Mouse (Mus musculus) spleen, postnatal 14 days (tissue): ENCODE results near the gene Pla2g1b.
"Not testable (repeated sequence)": the region's sequence is repeated elsewhere in the genome, so short reads cannot be mapped to it uniquely, and the experiment has no call there.

Experiments
- DNase-seq, 2 experiments: peaks; one replicate each; pipeline ENCODE4 v3.0.0; 2021 to 2022; ENCODE audit warnings: low spot score in 2 of 2

Pla2g1b gene

DNA sequence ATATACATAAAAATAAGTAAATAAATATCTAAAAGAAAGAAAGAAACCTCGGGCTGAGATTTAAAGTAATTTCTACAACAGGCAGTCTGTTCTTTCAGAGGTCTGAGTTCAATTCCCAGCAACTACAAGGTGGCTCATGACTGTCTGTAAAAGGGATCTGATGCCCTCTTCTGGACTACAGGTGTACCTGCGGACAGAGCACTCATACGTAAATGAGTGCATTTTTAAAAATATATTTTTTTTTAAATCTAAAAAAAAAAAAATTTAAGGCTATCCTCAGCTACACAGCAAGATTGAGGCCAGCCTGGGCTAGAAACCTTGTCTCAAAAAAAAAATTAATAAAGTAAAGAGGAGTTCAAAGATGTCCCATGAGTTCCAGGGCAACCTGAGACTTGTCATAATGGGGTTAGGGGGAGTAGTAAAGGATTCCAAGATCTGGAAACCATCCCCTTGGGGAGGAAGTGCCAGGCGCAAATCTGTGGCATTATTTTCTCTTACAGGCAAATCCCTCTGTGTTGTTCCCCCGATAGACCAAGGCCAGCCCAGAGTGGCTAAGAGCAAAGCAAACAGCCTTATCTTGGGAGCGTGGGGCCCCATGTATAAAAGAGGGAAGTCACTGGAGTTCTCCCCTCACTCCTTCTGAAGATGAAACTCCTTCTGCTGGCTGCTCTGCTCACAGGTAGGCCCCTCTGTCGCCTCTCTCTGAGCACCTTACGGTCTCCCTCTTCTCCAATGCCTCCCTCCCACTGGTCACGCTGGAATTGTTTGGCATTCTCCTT lies at the start of gene Pla2g1b:
Gene Pla2g1b (plus strand): TSS at position 621 of the 779 bp plus-strand sequence.
- no peak for DNase-seq

DNA sequence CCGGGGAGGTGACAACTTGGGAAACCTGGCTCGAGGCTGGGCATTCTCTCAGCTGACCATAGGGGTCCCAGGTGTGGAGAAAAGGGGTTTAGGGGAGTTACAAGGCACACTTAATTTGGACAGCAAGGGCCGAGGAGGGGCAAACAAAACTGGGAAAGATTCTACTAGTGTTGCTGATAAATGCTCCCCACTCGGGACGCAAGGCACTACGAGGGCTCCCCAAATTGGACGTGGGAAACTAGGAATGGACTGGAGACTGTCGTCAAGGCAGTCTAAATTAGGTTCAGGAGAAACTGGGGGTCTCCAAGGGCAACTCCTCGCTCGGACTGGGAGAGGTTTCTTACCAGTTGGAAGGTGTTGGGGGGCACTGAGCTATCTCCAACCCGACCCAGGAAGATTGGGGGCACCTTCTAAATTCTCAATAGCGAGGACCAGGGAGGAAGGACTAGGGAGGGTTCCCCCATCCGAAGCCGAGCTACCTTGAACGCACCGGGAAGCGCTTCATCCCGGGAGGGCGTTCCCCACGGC lies 37.2 kb upstream of the Pla2g1b start:
- DNase-seq, result no peak

DNA sequence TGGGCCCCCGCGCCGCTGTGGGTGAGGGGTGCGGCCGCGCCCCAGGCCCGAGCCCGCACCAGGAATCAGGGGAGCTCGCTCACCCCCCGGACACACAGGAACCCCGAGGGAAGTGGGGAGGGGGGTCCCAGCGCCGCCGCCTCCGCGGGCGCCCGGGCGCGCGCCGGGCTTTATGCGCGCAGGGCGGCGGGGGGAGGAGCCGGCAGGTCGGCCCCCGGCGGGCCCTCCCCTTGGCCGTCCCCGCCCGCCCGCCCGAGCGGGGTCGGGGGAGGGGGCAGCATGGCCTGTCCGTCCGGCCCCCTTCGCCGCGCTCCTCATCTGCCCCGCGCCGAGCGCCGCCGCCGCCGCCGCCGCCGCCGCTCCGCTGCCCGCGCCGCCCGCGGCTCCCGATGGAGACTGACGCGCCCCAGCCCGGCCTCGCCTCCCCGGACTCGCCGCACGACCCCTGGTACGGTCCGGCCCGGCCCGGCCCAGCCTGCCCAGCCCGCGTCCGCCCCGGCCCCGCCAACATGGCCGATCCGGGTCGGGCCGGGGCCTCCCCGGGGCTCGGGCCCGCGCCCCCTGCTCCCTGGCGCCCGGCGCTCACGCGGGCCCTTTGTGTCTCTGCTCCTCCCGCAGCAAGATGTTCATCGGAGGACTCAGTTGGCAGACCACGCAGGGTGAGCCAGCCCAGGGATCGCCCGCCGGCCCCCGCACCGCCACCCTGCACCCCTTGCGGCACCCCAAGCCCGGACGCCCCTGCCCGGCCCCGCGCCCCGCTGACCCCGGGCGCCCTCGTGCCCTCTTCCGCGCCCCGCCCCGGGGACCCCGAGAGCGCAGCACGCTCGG lies 36.5 kb upstream of the Pla2g1b start, which contains the start of gene Msi1:
Gene Msi1 (plus strand): TSS at position 241 of the 828 bp plus-strand sequence.
- no peak for DNase-seq

DNA sequence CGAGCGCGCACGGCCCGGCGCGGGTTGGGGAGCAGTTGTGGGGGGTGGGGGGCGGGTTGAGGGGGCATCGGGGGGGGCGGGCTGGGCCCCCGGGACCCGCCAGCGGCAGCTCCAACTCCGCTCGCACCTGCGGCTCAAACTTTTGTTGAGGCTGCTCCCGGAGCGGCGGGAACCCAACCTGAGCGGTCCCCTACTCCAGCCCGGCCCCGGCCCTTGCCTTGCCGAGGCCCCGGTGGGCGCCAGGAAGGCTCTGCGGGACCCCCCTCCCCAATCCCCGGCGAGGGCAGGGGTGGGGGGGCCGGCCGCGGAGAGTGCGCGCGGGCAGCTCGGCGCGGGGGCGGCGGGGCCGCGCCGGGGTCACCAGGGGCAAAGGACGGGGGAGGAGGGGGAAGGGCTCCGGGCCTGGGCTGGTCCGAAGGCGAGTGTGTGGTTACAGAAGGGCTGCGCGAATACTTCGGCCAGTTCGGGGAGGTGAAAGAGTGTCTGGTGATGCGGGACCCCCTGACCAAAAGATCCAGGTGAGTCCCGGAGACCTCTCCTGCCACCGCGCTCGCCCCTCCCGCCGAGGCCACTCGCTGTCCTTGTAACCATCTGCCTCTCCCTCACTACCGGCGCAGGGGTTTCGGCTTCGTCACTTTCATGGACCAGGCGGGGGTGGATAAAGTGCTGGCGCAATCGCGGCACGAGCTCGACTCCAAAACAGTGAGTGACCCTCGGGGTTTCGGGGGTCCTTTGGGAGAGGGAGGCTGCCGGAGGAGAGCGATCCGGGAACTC lies 35.7 kb upstream of the Pla2g1b start:
- no peak for DNase-seq

DNA sequence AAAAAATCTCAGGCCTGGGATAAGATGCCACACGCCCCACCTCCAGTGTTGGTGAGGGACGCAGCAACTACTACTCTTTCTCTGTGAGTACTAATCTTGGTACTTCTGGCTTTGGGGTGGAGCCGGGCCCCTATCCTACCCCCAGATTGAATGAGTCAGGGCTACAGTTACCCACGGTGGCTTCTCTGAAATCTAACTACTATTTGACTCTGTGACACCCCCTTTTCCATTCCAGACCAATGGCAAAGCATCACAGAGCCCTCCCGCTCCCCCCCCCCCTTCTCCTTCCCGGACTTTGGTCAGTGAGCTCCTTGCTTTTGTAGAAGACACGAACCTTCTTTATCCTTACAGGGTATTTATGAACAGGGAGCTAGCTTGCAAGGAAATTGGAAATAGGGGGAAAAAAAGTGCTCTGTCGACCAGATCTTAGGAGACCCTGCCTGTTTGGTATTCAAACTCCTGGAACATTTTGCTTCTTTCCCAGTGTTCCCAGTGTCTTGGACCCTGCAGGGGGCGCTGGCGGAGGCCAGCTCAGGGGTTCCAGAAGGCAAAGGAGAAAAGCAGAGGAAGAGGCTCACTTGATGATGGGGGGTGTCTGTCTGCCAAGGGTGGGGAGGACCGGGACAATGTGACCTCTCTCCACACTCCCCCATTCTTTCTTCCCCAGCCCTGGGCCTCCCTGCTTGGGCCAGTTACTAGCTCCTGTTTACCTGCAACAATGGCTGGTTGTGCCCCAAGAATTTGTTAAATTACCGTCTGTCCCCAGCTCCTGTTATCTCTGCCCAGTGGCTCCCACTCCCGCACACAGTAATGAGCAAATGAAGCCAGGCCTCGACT lies 34.8 kb upstream of the Pla2g1b start:
- no peak for DNase-seq

DNA sequence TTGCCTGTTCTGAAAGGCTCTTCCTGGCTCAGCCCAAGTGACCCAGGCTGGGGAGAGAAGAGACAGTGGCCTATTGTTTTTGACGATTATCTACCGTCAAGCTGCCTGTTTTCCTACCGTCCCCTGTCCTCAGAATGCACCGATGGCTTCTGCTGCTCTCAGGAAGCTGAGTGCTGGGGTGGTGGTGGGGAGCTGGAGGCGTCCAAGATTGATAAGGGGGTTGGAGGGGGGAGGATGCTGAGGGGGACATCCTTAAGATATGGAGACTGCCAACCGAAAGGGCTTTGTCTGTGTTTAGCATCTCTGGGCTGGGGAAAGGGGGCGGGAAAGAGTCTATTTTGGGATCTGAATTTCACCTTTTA lies 34.2 kb upstream of the Pla2g1b start:
- no peak for DNase-seq

DNA sequence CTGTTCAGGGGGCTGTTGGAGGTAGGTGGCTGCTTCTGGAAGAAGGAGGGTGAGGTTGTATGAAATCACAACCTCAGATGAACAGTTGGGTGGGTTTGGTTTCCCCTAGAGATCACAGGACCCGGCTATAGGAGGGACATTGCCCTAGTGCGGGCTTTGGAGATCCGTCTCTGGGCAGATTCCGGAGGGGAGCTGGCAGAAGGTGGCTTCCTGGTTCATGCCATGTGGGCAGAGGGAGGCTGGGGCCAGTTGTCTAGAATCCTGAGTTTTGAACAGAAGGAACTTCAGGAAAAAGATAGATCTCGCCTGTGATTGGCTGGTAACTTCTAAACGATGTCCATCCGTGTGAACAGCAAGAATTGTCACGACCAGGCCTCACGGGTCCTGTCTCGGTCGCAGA lies 33.7 kb upstream of the Pla2g1b start:
- DNase-seq, result no peak

DNA sequence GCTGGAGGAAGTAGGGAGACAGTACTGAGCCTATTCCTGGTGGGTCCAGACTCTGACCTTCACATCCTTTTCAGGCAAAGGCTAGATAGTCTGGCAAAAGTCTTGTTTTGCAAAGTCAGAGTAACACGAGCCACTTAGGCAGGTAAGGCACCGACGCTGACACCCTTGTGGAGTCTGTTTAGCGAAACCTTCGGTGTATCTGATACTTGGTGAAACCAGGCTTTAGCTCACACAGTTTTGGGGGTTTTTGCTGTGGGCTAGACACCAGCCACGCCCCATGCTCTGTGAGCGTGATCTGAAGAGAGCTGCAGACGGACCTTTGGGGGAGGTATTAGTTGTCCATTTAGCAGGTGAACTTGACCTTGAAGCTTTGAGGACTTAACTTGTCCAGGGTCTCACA lies 32.9 kb upstream of the Pla2g1b start:
- no peak for DNase-seq

DNA sequence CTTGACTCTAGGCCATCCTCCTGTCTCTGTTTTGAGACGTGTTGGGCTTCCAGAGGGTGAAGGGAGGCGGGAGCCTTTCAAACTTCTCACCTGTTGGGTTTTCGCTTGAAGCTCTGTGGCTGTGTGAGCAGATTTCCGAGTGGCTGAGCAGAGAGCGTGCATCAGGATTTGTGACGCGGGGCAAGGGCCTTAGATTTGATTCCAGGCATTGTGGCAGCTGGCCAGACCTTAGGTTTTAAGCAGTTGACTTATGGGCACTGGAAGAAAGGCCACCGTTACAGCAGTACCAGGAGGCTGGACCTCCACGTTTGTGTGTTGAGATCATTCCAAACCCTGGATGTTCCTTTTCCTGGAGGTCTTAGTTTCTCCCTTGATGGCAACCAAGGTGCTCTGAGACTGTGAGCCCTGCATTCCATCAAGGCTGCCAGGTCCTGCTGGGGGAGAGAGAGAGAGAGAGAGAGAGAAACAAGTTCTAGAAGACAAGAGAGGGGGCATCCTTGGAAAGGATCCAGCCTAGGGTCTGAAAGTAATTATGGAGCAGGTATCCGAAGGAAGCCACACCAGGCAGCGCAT lies 31.7 kb upstream of the Pla2g1b start:
- no peak for DNase-seq

DNA sequence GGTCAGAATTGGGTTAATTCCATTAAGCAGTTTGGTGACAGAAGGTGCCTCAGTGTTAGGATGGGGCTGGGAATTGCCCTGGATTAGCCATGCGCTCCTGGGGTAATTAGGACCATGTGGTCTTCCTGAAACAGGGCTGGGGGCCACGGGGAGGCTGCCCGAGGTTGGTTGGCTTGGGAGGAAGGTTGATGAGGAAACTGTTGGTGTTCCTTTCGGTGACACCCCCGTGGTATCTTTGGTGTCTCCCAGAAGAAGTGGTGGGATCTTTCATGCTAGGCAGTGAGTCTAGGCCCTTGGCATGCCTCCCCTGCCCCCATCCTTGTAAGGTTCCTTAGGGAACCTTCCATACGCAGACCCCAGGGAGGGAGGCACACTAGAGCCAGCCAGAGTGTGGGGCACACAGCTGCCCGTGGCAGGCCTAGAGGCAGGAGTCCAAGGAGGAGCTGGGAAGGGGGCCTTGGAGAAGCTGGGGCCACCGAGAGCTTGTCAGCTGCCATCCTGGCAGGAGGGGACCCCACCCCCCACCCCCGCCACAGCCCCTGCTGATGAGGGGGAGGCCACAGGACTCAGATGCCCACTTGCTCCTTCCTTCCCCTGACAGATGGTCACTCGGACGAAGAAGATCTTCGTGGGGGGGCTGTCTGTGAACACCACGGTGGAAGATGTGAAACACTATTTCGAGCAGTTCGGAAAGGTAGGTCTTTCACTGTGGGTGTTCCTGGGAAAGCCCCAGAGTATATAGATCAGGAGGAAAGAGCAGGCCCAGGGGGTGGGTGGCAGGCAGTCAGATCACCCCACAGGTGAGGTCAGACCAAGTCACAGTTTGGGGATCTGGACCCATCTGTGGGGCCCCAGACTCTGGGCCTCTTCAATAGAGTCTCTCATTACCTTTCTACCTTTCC lies 31.0 kb upstream of the Pla2g1b start:
- no peak for DNase-seq

DNA sequence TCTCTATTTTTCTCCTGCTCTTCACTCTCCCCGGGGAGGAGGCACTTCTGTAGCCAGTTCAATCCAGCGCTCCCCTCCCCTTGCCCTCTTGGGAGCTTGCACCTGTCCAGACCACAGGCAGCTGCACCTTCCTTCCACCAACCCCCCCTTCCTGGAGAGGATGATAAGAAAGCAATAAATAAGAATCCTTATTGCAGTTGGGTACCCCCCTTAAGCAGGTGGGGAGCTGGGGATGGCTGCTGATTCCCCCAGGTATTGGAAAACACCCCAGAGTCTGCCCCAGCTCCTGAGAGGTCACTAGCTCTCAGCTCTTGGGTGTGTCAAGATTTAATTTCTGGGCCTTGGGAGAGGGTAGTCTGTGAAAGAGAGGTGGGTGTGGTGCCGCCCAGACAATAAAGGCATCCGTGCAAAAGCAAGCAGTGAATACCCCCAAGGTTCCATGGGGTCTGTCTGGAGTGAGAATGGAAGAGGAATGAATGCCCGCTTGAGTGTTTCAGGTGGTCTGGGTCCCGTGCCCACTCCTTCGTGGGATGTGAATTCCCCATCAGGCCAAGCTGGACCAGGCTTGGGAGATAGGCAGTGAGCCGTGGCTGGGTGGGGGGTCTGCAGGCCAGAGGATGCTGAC lies 30.2 kb upstream of the Pla2g1b start:
- no peak for DNase-seq

DNA sequence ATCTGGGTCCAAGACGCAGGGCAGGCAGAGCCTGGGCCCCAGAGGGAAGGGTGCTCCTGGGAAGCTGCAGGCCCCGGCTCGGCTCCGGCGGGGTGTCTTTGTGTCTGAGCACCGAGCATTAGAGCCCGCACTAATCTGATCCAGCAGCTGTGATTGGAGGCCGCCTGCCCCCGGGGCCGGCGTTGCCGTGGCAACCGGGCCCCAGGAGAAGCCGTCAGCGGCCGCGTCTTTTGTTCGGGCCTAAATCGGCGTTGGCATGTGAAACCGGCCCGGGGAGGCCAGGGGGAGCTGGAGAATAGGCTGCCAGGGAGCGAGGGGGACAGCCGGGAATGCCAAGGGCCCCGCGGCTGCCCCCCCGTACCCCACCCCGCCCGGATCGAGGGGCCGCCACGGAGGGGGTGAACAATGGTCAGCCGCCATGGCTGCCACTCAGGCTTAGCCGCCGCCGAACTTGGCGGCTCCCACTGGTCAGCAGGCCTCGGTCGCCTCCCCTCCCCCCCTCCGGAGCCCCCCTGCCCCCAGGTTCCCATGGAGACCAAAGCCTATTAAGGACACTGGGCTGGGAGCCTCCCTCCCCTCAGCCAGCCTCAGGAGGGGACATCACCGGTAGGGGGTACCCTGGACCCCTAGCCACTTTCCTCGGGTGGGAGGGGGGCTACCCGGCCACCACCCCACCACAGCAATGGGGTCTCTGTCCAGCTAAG lies 29.5 kb upstream of the Pla2g1b start:
- DNase-seq, result no peak

DNA sequence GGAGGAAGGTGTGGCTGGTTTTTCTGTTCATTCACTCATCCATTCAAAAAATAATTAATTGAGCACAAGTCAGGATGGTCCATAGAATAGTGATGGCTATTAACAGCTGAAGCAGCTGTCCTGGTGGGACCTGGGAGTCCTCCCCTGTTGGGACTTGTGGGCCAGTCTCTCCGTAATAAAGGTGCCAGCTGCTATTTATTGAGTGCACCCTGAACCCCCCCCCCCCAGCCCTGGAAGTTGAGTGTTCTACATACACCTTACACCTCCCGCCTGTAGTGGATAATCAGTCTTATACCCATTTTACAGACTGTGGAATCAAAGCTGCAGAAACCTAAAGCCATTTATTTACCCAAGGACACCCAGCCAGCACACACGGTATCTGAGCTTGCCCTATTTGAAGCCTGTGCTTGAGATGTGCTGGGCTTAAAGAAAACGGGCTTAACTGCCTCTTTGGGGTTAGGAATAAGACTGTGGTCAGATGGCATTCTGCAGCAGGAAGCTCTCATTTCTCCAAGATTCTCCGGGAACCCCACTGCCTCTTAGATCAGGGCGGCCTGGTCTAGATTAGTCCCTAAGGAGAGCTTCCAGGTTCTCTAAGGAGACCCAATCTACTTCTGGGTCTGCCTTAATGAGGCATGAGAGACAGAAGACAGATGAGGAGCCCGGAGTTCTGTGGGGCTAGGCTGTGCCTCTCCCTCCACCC lies 28.7 kb upstream of the Pla2g1b start:
- DNase-seq, result no peak

DNA sequence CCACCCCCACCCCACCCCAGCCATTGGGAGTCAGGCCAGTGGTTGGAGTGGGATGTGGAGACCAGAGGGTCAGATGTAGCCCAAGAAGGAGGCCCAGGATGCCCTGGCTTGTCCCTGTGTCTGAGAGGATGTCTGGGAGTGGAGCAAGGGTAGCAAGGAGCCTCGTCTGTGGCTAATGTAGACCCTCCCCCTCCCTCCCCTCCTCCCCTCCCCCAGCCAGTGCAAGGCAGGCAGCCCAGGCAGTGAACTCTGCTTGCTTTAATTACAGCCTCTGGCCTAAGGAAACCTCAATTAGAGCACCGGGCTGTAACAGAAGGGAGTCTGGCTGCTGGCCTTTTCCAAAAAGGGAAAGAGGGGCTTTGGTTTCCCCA lies 28.1 kb upstream of the Pla2g1b start:
- DNase-seq, result no peak

DNA sequence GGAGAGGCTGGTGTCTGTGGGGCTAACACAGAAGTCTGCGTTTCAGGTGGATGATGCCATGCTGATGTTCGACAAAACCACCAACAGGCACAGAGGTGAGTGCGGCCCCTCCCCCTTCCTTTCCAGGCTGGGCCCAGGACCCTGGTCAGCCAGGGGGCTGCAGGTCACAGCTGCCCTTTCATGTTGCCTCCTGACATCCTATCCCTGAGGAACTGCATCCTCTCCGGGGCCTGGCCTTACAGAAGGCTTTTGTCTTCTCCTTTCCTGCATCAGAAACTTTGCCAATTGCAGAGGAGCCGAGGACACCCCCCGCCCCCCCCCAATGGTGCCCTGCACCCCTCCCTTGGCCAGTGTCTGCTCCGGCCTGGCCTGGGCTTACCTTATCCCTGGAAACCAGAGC lies 27.4 kb upstream of the Pla2g1b start:
- no peak for DNase-seq

DNA sequence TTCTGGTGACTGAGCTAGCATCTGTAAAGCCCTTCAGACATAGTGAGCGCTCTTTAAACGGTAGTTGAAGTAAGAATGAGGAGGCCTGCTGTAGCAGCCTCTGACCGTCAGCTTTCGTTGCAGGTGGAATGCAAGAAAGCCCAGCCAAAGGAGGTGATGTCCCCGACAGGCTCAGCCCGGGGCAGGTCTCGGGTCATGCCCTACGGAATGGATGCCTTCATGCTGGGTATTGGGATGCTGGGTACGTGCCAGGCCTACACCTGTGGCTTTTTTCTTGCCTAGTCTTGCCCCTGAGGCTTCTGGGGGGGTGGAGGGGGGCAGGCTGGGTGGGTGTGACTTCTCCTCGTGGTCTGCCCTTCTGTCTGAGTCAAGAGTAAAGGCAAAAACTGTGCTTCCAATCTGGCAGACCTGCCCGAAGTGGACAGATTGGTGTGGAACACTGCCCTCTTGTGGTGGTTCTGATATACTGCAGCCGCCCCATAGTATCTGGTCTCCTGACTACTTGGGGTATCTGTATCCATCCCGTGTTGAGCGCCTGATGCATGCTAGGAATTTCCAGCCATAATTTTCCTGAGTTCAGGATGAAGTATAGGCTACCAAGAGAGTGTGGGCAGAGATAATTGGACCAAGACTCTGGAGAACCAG lies 24.7 kb upstream of the Pla2g1b start:
- peak in 1 of 2 experiments; percentile 54 for DNase-seq

DNA sequence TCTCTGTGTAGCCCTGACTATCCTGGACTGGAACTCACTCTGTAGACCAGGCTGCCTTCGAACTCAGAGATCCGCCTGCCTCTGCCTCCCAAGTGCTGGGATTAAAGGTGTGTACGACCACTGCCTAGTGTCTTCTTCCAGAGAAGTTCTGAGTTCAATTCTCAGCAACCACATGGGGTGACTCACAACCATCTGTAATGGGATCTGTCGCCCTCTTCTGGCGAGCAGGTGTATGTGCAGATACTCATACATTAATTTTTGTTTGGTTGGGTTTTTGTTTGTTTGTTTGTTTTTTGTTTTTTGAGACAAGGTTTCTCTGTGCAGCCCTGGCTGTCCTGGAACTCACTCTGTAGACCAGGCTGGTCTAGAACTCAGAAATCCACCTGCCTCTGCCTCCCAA lies 23.4 kb upstream of the Pla2g1b start:
- not testable (repeated sequence) for DNase-seq

DNA sequence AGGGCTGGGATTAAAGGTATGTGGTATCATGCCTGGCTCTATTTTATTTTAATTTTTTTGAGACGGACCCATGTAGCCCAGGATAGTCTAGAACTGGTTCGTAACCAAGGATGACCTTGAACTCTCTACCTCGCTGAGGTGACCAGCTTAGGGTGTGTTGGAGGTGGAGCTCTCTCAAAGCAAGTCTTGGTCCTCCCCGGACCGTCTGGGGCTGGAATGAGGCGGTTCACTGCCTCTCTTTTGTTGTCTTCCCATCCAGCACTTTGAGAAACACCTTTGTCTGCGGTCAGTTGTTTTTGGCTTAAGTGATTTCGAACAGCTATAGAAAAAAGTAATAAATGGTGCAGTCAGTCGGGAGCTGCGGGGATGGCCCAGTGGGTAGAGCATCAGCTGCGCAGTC lies 21.9 kb upstream of the Pla2g1b start:
- no peak for DNase-seq
